Mouse (Mus musculus) lung, postnatal 0 days (tissue): ENCODE data around the gene Aifm2. TPM values are rescaled to one million over a fixed set of nuclear protein-coding genes. Genes with fewer than 3 reads are reported as not detected.
A peak's percentile ranks its signal among the peaks of the same experiment; 100 is the strongest.

Source experiments
- ATAC-seq: fragments of 200-750 bp; cut with Nextera tagmentation; 2 replicates; pipeline ENCODE4 v1.8.0; 2017; ENCODE audit warnings: moderate library complexity
- DNase-seq: peaks from one replicate; pipeline ENCODE4 v3.0.0-alpha.2; 2016; ENCODE audit warnings: low spot score
- H3K27ac ChIP-seq: fragments of 300-500 bp; sonication (generic); 2 replicates; pipeline ENCODE4 v1.5.1; 2014; ENCODE audit warnings: antibody characterized with exemption, mild to moderate bottlenecking, low read length, mixed read lengths
- H3K27me3 ChIP-seq: fragments of 300-500 bp; sonication (generic); replicated peaks from 2 replicates; pipeline ENCODE4 v1.6.1; 2014; ENCODE audit warnings: low read length, mixed read lengths; ENCODE audit not compliant: insufficient read depth
- H3K36me3 ChIP-seq: fragments of 300-500 bp; sonication (generic); 2 replicates; pipeline ENCODE4 v1.6.1; 2014; ENCODE audit warnings: low read length, mixed read lengths; ENCODE audit not compliant: insufficient read depth
- H3K4me1 ChIP-seq: fragments of 300-500 bp; sonication (generic); 2 replicates; pipeline ENCODE4 v1.6.1; 2014; ENCODE audit warnings: antibody characterized with exemption, low read depth, low read length, mixed read lengths; ENCODE audit not compliant: insufficient read depth
- H3K4me2 ChIP-seq: fragments of 300-500 bp; sonication (generic); replicated peaks from 2 replicates; pipeline ENCODE4 v1.6.1; 2014; ENCODE audit warnings: low read depth, mild to moderate bottlenecking, low read length, moderate library complexity, mixed read lengths
- H3K4me3 ChIP-seq: fragments of 300-500 bp; sonication (generic); 2 replicates; pipeline ENCODE4 v1.5.1; 2014; ENCODE audit warnings: low read depth, low read length
- H3K9ac ChIP-seq: fragments of 300-500 bp; sonication (generic); replicated peaks from 2 replicates; pipeline ENCODE4 v1.6.1; 2014; ENCODE audit warnings: low read depth, mild to moderate bottlenecking
- H3K9me3 ChIP-seq: fragments of 300-500 bp; sonication (generic); 2 replicates; pipeline ENCODE4 v1.6.1; 2016; ENCODE audit warnings: low read length, mixed read lengths
- CTCF ChIP-seq: IDR thresholded peaks from 2 replicates; pipeline ENCODE4 v1.5.1; 2016; ENCODE audit warnings: antibody characterized with exemption, mild to moderate bottlenecking
- EP300 ChIP-seq: IDR thresholded peaks from 2 replicates; pipeline ENCODE4 v1.6.1; 2016; ENCODE audit warnings: antibody characterized with exemption, mild to moderate bottlenecking, control low read depth
- WGBS: fragments of 180-500 bp; shearing (Covaris S2); extraction: QIAGEN DNeasy Blood & Tissue Kit; methylation state at CpG from one replicate; pipeline ENCODE4 v1.1.7; 2014; 5-methylcytosine and 5-hydroxymethylcytosine counted together
- polyA plus RNA-seq: library from polyadenylated mRNA; unstranded; fragments of >200 nt; fragmentation: Nextera tagmentation; extraction: Ambion mirVana; gene quantifications from 2 replicates; pipeline ENCODE4 v1.2.1, GENCODE M21; 2015

Gene Aifm2
- polyA plus RNA-seq, 1 experiment from 2014 or later, result 15.3 TPM

GRCm38 (mm10) chr10:61695703-61696559 is 19.1 kb upstream of the Aifm2 start:
- Histone ChIP-seq H3K27ac (no peak overlapping the region), H3K4me3 (peak overlapping the region; percentile 93), H3K27me3 (no peaks in the 10 kb centered on the region), H3K9ac (peak overlapping the region; percentile 66), H3K9me3 (no peaks in the 10 kb centered on the region), H3K36me3 (peaks cover 17% of the 10 kb centered on the region; the same call in 1 of the 2 replicates), H3K4me2 (peak overlapping the region; percentile 100), H3K4me1 (peaks cover 8% of the 10 kb centered on the region; the same call in 1 of the 2 replicates)
- TF ChIP-seq CTCF, result 0 out of 2 replicates have a peak, but pooled peaks have one; percentile 1
- TF ChIP-seq EP300, result no peak
- DNase-seq (peak; percentile 11), ATAC-seq (peak; percentile 52)
- 2% methylated on average over 81 of the region's 111 CpGs for WGBS

GRCm38 (mm10) chr10:61696560-61696823 is 18.6 kb upstream of the Aifm2 start:
- no peak overlapping the region for H3K27ac ChIP-seq
- DNase-seq (no peak), ATAC-seq (no peak)
- no peaks in the 10 kb centered on the region for H3K9me3 ChIP-seq
- H3K4me1 ChIP-seq, result peaks cover 8% of the 10 kb centered on the region; the same call in 1 of the 2 replicates
- TF ChIP-seq EP300 (no peak), CTCF (no peak)
- H3K4me3 ChIP-seq, result peak overlapping the region; percentile 93
- H3K4me2 ChIP-seq, result peak overlapping the region; percentile 100
- WGBS, result 7% methylated on average over 18 of the region's 19 CpGs
- H3K27me3 ChIP-seq, result no peaks in the 10 kb centered on the region
- H3K36me3 ChIP-seq, result peaks cover 17% of the 10 kb centered on the region; the same call in 1 of the 2 replicates
- peak overlapping the region; percentile 66 for H3K9ac ChIP-seq

- DNase-seq (no peak), ATAC-seq (no peak)
- Histone ChIP-seq H3K9me3 (no peaks in the 10 kb centered on the region), H3K27me3 (no peaks in the 10 kb centered on the region), H3K4me1 (peaks cover 8% of the 10 kb centered on the region; the same call in 1 of the 2 replicates), H3K27ac (no peak overlapping the region), H3K4me2 (peak overlapping the region; percentile 100), H3K4me3 (no peak overlapping the region), H3K9ac (no peak overlapping the region), H3K36me3 (peaks cover 13% of the 10 kb centered on the region; the same call in 1 of the 2 replicates)
- no peak for TF ChIP-seq CTCF
- TF ChIP-seq EP300, result no peak
- 70% methylated on average over 2 of the region's 2 CpGs for WGBS
Measured at GRCm38 (mm10) chr10:61697028-61697427, 18.0 kb upstream of the Aifm2 start.

GRCm38 (mm10) chr10:61704663-61705062 is 10.4 kb upstream of the Aifm2 start:
- no peak for TF ChIP-seq EP300
- TF ChIP-seq CTCF, result no peak
- 68% methylated on average over 4 of the region's 4 CpGs for WGBS
- Histone ChIP-seq H3K9ac (no peak overlapping the region), H3K9me3 (no peaks in the 10 kb centered on the region), H3K27ac (no peak overlapping the region), H3K27me3 (no peaks in the 10 kb centered on the region), H3K36me3 (0 out of 2 replicates have a peak, but pooled peaks cover 6% of the 10 kb centered on the region), H3K4me1 (no peaks in the 10 kb centered on the region), H3K4me3 (no peak overlapping the region), H3K4me2 (no peak overlapping the region)
- ATAC-seq (no peak), DNase-seq (no peak)

GRCm38 (mm10) chr10:61706412-61707375 is 8.4 kb upstream of the Aifm2 start:
- no peak overlapping the region for H3K27ac ChIP-seq
- no peak overlapping the region for H3K4me3 ChIP-seq
- no peak overlapping the region for H3K9ac ChIP-seq
- 70% methylated on average over 6 of the region's 6 CpGs for WGBS
- H3K27me3 ChIP-seq, result no peaks in the 10 kb centered on the region
- TF ChIP-seq CTCF (no peak), EP300 (no peak)
- no peaks in the 10 kb centered on the region for H3K9me3 ChIP-seq
- no peaks in the 10 kb centered on the region for H3K4me1 ChIP-seq
- H3K4me2 ChIP-seq, result no peak overlapping the region
- DNase-seq, result peak; percentile 18
- ATAC-seq, result peak; percentile 69
- no peaks in the 10 kb centered on the region for H3K36me3 ChIP-seq

- Histone ChIP-seq H3K9me3 (no peaks in the 10 kb centered on the region), H3K4me2 (no peak overlapping the region), H3K9ac (no peak overlapping the region), H3K27ac (no peak overlapping the region), H3K4me3 (no peak overlapping the region), H3K36me3 (no peaks in the 10 kb centered on the region), H3K27me3 (no peaks in the 10 kb centered on the region), H3K4me1 (peaks cover 2% of the 10 kb centered on the region; the same call in 1 of the 2 replicates)
- TF ChIP-seq CTCF, result no peak
- TF ChIP-seq EP300, result no peak
- 72% methylated on average over 3 of the region's 3 CpGs for WGBS
- DNase-seq (no peak), ATAC-seq (no peak)
Measured at GRCm38 (mm10) chr10:61713601-61714000, 1.5 kb upstream of the Aifm2 start.
